Mouse (Mus musculus) kidney, postnatal 14 days (tissue): ENCODE data around the gene Dpy30.
"Not testable (repeated sequence)": the region's sequence is repeated elsewhere in the genome, so short reads cannot be mapped to it uniquely, and the experiment has no call there.

Source experiments
- DNase-seq: peaks from one replicate; pipeline ENCODE4 v3.0.0; 2022; ENCODE audit warnings: mixed read lengths

Dpy30 gene

DNA sequence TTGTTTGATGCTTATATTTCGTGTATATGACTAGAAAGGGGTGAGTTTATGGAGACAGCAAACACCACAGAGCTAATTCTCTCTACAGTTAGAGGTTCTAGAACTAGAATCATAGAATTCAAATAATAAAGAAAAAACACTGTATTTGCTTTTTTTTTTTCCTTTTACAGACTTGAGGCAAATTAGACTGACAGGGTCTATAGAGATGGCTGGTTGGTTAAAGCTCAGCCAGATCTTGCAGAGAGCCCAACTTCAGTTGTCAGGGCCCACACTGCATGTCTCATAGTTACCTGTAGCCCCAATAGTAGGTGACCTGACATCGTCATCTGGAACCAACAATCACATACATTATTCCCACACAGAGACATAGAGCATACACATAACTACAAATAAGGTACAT lies at the start of gene Dpy30:
TSS of gene Dpy30 (minus strand) at position 101 of the 400 bp plus-strand sequence.
- no peak for DNase-seq

- no peak for DNase-seq
These were observed 39.8 kb upstream of the Dpy30 start for GRCm38 (mm10) chr17:74363592-74363991.

GRCm38 (mm10) chr17:74341151-74341550 lies 17.4 kb upstream of the Dpy30 start:
- no peak for DNase-seq

DNA sequence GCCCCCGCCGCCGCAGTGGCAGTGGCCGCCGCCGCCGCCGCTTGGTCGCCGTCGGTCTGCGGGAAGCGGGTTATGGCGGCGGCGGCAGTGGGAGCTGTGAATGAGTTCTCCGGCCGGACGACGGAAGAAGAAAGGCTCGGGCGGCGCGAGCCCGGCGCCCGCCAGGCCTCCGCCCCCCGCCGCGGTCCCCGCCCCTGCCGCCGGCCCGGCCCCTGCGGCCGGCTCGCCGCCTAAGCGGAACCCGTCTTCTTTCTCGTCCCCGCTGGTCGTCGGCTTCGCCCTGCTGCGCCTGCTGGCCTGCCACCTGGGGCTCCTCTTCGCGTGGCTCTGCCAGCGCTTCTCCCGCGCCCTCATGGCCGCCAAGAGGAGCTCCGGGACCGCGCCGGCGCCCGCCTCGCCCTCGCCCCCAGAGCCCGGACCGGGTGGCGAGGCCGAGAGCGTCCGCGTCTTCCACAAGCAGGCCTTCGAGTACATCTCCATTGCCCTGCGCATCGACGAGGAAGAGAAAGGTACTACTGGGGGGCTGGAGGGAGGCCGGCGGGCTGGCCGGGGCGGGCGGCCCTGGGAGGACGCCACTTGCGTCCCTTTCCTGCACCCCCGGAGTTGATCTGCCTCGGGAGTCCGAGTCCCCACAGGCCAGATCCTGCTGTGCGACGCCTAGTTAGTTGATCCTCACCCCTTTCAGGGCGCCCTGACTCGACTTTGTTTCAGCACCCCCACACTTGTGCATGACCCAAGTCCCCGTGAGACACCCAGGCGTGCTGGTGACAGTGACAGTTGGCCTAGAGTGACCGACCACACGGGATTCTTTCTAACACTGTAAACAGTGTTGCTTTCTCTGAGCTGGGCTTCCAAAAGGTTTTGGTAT lies 15.4 kb upstream of the Dpy30 start, which contains the start of gene Spast:
TSS of gene Spast (plus strand) at position 51 of the 868 bp plus-strand sequence.
- DNase-seq: peak; percentile 88

DNA sequence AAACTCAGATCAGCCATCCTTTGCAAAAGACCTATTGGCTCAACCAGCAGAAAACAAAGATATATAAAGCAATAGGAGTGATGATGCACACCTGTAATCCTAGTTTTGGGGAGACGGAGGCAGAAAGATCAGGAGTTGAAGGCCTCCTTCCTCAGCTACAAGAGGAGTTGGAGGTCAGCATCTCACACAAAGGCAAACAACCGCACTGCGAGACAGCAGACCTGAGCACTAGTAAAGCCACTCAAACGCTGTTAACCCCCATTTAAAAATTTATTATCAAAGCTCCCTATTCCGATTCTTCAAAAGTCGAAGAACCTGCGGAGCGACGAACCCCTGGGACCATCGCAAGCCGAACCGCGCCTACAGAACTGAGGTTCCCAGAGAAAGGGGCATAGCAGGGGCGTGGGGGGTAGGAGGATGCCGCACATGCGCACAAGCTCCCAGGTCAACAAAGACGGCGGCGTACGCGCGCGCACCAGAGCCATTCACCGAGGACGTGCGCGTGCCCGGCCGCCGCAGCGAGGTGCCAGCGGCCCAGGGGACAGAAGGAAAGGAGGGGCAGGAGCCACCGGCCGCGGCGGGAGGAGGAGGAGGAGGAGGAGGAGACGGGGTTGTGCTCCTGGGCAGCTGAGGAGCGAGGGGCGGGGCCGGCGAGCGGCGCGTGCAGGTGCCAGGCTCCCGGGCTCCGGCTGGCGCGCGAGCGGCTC lies 14.6 kb upstream of the Dpy30 start:
- peak; percentile 98 for DNase-seq

GRCm38 (mm10) chr17:74331049-74331676 lies 7.4 kb upstream of the Dpy30 start:
- no peak for DNase-seq

DNA sequence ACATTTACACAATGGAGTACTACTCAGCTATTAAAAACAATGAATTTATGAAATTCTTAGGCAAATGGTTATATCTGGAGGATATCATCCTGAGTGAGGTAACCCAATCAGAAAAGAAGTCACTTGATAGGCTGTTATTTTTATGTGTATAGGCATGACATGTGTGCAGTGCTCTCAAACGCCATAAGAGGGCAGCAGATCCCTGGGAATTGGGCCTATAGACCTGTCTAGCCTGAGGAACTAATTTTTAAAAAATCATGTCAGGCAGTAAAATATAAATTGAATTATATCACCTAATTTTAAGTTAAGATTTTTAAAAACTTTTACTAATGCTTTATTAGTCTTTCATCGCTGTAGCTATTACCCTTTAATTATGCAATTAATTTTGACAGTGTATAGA lies 4.4 kb upstream of the Dpy30 start:
- DNase-seq: peak; percentile 48

- DNase-seq: not testable (repeated sequence)
These were observed 3.5 kb upstream of the Dpy30 start for GRCm38 (mm10) chr17:74327195-74327594.

- no peak for DNase-seq
These were observed 1.2 kb downstream of the Dpy30 start for GRCm38 (mm10) chr17:74322400-74323054.

DNA sequence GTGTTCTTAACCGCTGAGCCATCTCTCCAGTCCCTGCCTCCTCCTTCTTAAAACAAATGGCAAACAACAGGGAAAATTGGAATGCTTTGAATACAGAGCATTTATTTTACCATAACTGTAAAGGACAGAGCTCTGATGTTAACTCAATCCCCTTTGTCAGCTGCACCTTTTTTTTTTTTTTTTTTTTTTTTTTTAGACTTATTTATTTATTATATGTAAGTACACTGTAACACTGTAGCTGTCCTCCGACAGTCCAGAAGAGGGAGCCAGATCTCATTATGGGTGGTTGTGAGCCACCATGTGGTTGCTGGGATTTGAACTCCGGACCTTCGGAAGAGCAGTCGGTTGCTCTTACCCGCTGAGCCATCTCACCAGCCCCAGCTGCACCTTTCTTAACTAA lies 5.0 kb downstream of the Dpy30 start:
- no peak for DNase-seq

DNA sequence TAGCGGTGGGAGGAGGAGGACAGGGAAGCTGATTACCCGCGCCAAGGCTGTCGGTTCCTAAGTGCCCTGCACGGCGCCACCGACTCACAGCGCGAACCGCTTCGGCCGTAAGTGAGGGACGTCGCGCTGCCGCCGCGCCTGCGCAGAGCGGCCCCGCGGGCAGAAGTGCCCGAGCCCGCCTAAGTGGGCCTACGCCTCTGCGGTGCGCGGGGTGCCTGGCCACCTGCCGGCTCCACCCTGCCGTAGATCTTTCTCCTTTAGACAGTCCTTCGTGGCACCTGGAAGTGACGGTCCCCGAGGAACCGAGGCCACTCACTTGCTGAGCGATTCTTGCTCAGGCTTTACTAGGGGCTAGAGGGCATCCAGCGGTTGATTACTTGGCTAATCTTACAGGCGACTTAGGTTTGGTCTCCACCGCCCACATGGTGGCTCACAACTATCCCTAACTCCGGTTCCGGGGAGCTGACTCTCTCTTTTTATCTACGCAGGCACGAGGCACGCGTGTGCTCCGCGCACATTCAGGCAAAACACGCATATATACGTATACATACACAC lies 7.4 kb downstream of the Dpy30 start:
- peak; percentile 93 for DNase-seq

DNA sequence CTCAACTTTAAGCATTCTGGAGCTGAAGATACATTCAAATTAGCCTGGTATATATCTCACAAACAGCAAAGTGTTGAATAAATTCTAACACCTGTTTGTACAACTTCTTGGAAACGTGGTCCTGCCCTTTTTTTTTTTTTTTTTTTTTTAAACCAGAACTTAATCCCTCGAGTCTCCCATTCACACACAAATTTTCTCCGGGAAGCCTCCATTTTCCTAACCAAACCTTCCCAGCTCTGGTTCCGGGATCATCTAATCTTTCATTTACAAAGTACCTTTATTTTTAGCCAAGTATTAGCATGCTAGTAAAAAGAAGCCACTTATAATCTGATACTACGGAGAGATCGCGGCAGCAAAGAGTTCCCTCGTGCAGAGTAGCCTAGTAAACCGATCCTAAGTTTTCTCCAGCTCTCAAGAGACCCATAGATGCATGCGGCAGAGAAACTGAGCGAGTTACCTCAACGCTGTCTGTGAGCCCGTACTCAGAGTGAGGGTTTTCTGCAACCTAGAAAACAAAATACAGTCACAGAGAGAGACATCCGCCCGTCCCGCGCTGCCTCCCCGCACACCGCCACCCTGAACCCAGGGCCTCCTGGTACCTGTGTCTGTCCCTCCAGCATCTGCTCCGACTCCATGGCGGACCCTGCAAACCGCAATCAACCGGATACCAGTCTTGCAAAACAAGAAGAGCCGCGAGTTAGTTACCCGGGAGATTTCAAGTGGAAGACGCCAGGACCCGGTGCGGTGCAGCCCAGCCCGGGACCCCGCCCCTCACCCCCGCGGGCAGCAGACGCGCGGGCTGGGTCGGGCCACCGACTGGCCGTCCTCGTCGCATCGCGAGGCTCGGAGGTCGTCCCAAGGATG lies 8.1 kb downstream of the Dpy30 start:
- DNase-seq: no peak

GRCm38 (mm10) chr17:74306021-74306420 lies 17.7 kb downstream of the Dpy30 start:
- DNase-seq: no peak

GRCm38 (mm10) chr17:74305616-74306015 lies 18.1 kb downstream of the Dpy30 start:
- DNase-seq: no peak

DNA sequence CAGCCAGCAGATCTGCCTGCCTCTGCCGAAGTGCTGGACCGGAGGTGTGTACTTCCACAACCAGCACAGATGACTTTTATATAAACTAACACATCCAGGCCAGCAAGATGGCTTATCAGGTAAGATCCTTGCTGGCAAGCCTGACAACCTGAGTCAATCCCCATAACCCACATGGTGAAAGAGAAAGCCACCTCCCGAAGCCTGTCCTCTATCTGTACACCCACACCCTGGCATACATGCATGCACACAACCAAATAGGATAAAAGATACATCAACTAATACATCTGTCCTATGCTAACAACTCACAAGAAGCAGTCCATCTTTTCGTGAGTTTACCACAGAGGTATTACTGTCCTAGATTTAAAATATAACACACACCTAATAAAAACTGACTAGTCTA lies 19.7 kb downstream of the Dpy30 start:
- DNase-seq: no peak

DNA sequence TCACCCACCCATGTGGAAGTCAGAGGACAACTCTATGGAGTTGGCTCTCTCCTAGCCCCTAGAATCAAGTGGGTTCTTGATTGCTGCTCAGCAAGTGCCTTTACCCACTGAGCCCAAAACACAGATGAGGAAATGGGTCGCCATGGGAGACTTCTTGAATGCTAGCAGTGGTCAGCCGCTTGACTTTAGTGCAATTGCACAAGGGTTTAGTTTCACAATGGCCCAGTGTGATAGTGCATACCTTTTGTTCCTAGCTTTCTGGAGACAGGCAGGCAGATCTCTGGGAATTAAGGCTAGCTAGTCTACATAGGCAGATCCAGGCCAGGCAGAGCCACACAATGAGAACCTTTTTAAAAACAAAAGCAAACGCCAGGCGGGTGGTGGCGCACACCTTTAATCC lies 23.7 kb downstream of the Dpy30 start:
- no peak for DNase-seq

- not testable (repeated sequence) for DNase-seq
These were observed 26.8 kb downstream of the Dpy30 start for GRCm38 (mm10) chr17:74296991-74297390.

DNA sequence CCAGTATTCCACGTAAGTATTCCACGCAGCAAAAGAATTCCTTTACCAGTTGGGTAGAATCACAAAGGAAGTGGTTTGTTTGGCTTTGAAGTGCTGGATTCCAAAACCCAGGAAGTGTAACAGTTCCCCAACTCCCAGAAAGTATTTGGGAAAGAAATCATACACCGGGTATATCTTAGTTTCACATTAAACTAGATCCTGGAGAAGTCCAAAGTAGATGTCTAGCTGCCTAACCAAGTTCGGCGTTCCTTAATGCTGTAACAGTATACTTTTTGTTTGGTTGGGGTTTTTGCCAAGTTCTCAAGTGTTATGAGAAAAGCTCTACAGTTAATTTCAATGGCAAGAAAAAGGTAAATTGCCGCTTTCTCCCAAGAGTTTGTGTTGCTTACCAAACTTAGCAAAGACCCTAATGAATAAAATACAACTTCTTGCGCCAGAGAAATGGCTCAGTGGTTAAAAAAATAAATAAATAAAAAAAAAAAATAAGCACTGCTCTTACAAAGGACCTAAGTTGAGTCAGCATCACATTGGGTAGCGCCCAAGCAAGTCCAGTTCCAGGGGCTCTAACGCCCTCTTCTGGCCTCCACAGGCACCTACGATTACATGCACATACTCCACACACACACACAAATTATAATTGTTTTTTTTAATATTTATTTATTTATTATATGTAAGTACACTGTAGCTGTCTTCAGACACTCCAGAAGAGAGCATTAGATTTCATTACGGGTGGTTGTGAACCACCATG lies 27.5 kb downstream of the Dpy30 start:
- DNase-seq: peak; percentile 29

GRCm38 (mm10) chr17:74295026-74295970 lies 28.4 kb downstream of the Dpy30 start, which contains the start of gene Memo1:
Memo1 (minus strand) TSS chr17:74295521.
- DNase-seq: peak; percentile 92
